Mouse (Mus musculus): ENCODE data around the gene Pamr1.

Gene Pamr1

GRCm38 (mm10) chr2:102661052-102661451 is 111.2 kb downstream of the Pamr1 start:
- DNase-seq (ENCODE audit: low spot score), result no peak

DNA sequence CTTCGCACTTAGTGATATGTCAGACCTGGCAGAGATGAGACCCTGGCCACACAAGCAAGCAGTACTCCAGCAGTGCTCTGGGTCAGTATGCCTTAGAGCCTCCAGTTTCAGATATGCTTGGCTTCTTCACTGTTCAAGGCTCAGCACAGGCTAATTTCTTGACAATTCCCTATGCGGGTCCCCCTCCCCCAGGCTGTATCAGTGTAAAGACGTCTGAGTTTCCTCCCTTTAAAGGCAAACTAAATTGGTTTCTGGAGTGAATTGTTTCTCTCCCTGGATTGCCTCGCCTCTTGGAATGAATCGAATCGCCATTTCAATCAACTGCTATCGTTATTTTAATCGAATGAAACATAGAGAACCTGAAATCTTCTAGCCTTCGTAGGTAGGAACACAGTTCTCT is 113.1 kb downstream of the Pamr1 start:
- DNase-seq (ENCODE audit: low spot score), result no peak

- no peak for DNase-seq (ENCODE audit: low spot score)
Observed at GRCm38 (mm10) chr2:102663339-102663738, 113.5 kb downstream of the Pamr1 start.

DNA sequence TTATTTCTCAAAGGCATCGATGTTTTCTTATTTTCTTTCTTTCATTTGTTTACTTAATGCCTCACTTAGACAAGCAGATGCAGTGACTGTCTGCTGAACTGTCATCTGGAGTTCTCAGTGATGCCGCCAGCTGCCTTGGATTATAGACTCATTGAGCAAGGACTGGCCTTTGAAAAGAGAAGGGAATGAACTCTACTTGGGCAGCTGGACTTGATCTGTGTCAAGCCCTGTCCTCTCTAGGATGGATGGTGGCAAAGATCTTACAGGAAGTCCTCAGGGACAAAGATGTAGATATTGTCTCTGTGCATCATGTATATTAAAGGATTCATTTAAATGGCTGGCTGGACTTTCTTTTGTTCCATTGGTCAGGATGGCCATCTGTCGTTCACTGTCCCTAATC is 114.1 kb downstream of the Pamr1 start:
- no peak for DNase-seq (ENCODE audit: low spot score)

DNA sequence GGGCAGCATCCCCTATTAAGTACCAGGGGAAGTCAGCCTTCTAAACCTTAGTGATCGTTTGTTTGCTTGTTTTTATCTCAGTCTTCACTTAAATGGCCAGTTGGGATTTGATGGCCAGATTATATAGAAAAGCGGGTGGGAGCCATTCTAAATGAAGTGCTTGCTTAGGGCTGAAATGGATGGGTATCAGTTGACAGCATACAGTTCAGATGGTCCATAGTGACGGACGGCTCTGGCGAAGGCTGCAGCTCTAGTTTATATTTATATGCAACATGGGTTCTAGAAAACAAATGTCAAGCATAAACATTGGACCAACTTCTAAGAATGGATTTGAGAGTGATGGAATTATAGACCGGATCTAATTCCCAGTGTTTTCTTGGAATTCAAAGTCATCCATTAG is 118.2 kb downstream of the Pamr1 start:
- DNase-seq (ENCODE audit: low spot score), result no peak

- DNase-seq (ENCODE audit: low spot score), result no peak
Observed at GRCm38 (mm10) chr2:102669580-102669979, 119.8 kb downstream of the Pamr1 start.

- no peak for DNase-seq (ENCODE audit: low spot score)
Observed at GRCm38 (mm10) chr2:102674582-102674981, 124.8 kb downstream of the Pamr1 start.

GRCm38 (mm10) chr2:102675275-102675674 is 125.5 kb downstream of the Pamr1 start:
- DNase-seq (ENCODE audit: low spot score), result peak; percentile 41

GRCm38 (mm10) chr2:102676716-102677312 is 127.0 kb downstream of the Pamr1 start:
- DNase-seq (ENCODE audit: low spot score), result no peak

DNA sequence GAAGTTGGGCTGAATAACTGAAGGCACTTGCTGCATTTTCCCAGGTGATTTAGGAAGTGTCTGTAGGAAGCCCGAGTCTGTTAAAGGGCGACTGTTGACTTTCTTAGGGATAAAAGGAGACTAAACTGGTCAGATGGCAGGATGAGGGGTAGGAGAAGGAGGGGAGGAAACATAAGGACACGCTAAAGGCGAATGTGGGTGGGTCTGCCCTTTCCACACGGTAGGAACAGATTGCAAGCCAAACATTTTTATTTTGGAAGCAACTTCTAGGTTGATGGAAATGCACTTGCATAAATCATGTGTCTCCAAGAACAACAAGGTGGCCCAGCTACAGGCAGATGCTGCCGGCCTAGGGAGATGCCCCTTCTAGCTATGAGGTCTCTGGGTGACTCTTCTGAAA is 127.6 kb downstream of the Pamr1 start:
- no peak for DNase-seq (ENCODE audit: low spot score)

GRCm38 (mm10) chr2:102681351-102681750 is 131.5 kb downstream of the Pamr1 start:
- DNase-seq (ENCODE audit: low spot score), result no peak

GRCm38 (mm10) chr2:102682168-102682567 is 132.4 kb downstream of the Pamr1 start:
- DNase-seq (ENCODE audit: low spot score), result peak; percentile 37

GRCm38 (mm10) chr2:102685371-102686107 is 135.7 kb downstream of the Pamr1 start:
- DNase-seq (ENCODE audit: low spot score), result no peak

GRCm38 (mm10) chr2:102686108-102686450 is 136.3 kb downstream of the Pamr1 start:
- DNase-seq (ENCODE audit: low spot score), result no peak

Data from urinary bladder, postnatal 14 days (tissue).